In the genomic region with DNA sequence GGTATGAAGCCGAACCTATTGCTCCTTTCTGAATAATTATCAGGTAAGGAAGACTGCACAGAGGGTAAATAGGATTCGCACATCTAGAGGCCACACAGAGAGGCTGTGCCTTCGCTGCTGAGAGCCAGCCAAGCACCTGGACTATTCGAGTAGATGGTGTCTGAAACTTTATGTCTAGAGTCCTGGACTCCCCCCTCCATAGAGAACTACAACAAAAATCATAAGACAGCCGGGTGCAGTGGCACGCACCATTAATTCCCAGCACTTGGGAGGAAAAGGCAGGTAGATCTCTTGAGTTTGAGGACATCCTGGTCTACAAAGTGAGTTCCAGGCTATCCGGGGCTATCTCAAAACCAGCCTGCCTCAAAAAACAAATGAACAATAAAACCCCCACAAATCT, we compare ENCODE assay signal across 8 mouse cellular contexts. TPM values are rescaled to one million over a fixed set of nuclear protein-coding genes. Genes with fewer than 3 reads are reported as not detected.
DNase-seq lines count a peak whose midpoint lies in the region; ATAC-seq and TF ChIP-seq lines count a peak whose summit lies in the region.

No protein-coding gene starts in this region.

- H3K9ac ChIP-seq in liver, embryonic 14.5 days (replicated peaks): peak overlapping the region; percentile 97

- peaks cover 59% of the 10 kb centered on the region for H3K4me1 ChIP-seq in erythroblast, embryonic 14.5 days (ENCODE audit: control insufficient read depth)
- peaks cover 4% of the 10 kb centered on the region; the same call in 1 of the 2 replicates for H3K4me1 ChIP-seq in testis, adult 2 months (ENCODE audit: control insufficient read depth, insufficient read depth, low read length)
- H3K4me1 ChIP-seq in liver, embryonic 14.5 days (replicated peaks; ENCODE audit: control insufficient read depth in 2 of 2, insufficient read depth in 2 of 2, low read length in 1 of 2): peaks cover 14 to 16% of the 10 kb centered on the region in 2 experiments

- no peak for TF ChIP-seq POLR2A in testis, adult 2 months (IDR thresholded peaks at IDR 0.05; ENCODE audit: control insufficient read depth, low read depth, low read length)

- H3K4me2 ChIP-seq in liver, embryonic 14.5 days (ENCODE audit: low read depth): peak overlapping the region; percentile 71

- H3K4me3 ChIP-seq in erythroblast, embryonic 14.5 days (replicated peaks): peak overlapping the region; percentile 82
- H3K4me3 ChIP-seq in testis, adult 2 months (ENCODE audit: control insufficient read depth, low read depth, low read length): peak overlapping the region; percentile 96
- peak overlapping the region; percentile 79 to 82; a peak in 3 of 4 replicates for H3K4me3 ChIP-seq in liver, embryonic 14.5 days (ENCODE audit: insufficient read depth in 1 of 2, low read depth in 2 of 2, low read length in 2 of 2)

- WGBS in liver, embryonic 14.5 days (ENCODE audit: insufficient replicate concordance): 72% methylated on average over 7 of the region's 7 CpGs

- 0 out of 2 replicates have a peak overlapping the region, but pooled peaks have one; percentile 12 for H3K27ac ChIP-seq in testis, adult 2 months (ENCODE audit: control insufficient read depth, insufficient read depth, low read depth, low read length)
- peak overlapping the region; percentile 73 for H3K27ac ChIP-seq in liver, embryonic 14.5 days

- H3K27me3 ChIP-seq in erythroblast, embryonic 14.5 days (ENCODE audit: control insufficient read depth): no peaks in the 10 kb centered on the region
- no peaks in the 10 kb centered on the region for H3K27me3 ChIP-seq in testis, adult 2 months (ENCODE audit: control insufficient read depth, insufficient read depth, low read length)
- no peaks in the 10 kb centered on the region for H3K27me3 ChIP-seq in liver, embryonic 14.5 days (ENCODE audit: control insufficient read depth, insufficient read depth, low read length)

- peaks cover 62% of the 10 kb centered on the region for H3K36me3 ChIP-seq in erythroblast, embryonic 14.5 days (ENCODE audit: control insufficient read depth)
- no peaks in the 10 kb centered on the region for H3K36me3 ChIP-seq in testis, adult 2 months (ENCODE audit: control insufficient read depth, insufficient read depth, low read length)
- no peaks in the 10 kb centered on the region; the same call in none of the 2 replicates for H3K36me3 ChIP-seq in liver, embryonic 14.5 days (replicated peaks; ENCODE audit: control insufficient read depth, insufficient read depth, low read depth)

- no peak for TF ChIP-seq CTCF in testis, adult 2 months (IDR thresholded peaks at IDR 0.05; ENCODE audit: control insufficient read depth, insufficient read depth, insufficient replicate concordance, low read depth, low read length)
- TF ChIP-seq CTCF in liver, embryonic 14.5 days (IDR thresholded peaks at IDR 0.05; ENCODE audit: low read depth): no peak

- no peak for DNase-seq in testis, postnatal 14 days (ENCODE audit: low spot score)
- DNase-seq in liver, embryonic 14.5 days (ENCODE audit: low read depth in 3 of 3, low spot score in 3 of 3): no peak
- DNase-seq in cerebellum, adult 9-11 months: no peak
- no peak for DNase-seq in layer of hippocampus, postnatal 36 days
- no peak for DNase-seq in gastrocnemius, postnatal 25 days

- TF ChIP-seq EP300 in liver, embryonic 14.5 days (IDR thresholded peaks at IDR 0.05; ENCODE audit: low read depth): no peak

- H3K9me3 ChIP-seq in erythroblast, embryonic 14.5 days (ENCODE audit: control insufficient read depth, low read length): no peaks in the 10 kb centered on the region
- H3K9me3 ChIP-seq in liver, embryonic 14.5 days (ENCODE audit: control insufficient read depth, low read length): no peaks in the 10 kb centered on the region

- no peak for ATAC-seq in erythroblast, adult 5-6 weeks (replicated peaks; ENCODE audit: low FRiP score, poor library complexity, severe bottlenecking)
- ATAC-seq in liver, embryonic 14.5 days (ENCODE audit: insufficient read depth): no peak

RNA-seq across cellular contexts. Expression of gene Zfp689, which starts 1.0 kb away (rescaled TPM):
- 2.1 and 3.0 TPM in 2 replicates for polyA plus RNA-seq in erythroblast, embryonic 14.5 days (2012)
- not detected in 2 replicates for total RNA-seq in erythroblast, adult 5-6 weeks (2015; ENCODE audit: low replicate concordance)
- total RNA-seq in erythroblast, adult 5-6 weeks (2017; ENCODE audit: low replicate concordance): 0.26 and 2.4 TPM in 2 replicates
- polyA plus RNA-seq in testis, adult 2 months (2012; rRNA removed): 11.2 and 12.7 TPM in 2 replicates
- polyA plus RNA-seq in liver, embryonic 14.5 days (2012; rRNA removed): 1.8 and 2.1 TPM in 2 replicates
- 1.3 and 1.4 TPM in 2 replicates for polyA plus RNA-seq in liver, embryonic 14.5 days (2014; fragmentation: Nextera tagmentation; extraction: Ambion mirVana)
- 1 to 10 TPM; 6.9 to 7.1 TPM for total RNA-seq in layer of hippocampus, postnatal 36 days (2021)
- 1 to 10 TPM in 1 of 2 experiments, under 1 TPM in 1; 0.67 to 1.0 TPM for total RNA-seq in gastrocnemius, postnatal 25 days (2021)

RNA-seq across cellular contexts. Expression of gene Prr14, which starts 9.4 kb away (rescaled TPM):
- polyA plus RNA-seq in erythroblast, embryonic 14.5 days (2012): 11.7 and 14.3 TPM in 2 replicates
- total RNA-seq in erythroblast, adult 5-6 weeks (2015; ENCODE audit: low replicate concordance): 65.2 and 71.7 TPM in 2 replicates
- total RNA-seq in erythroblast, adult 5-6 weeks (2017; ENCODE audit: low replicate concordance): 25.4 and 41.3 TPM in 2 replicates
- polyA plus RNA-seq in testis, adult 2 months (2012; rRNA removed): 55.4 and 58.4 TPM in 2 replicates
- 21.2 and 22.9 TPM in 2 replicates for polyA plus RNA-seq in liver, embryonic 14.5 days (2012; rRNA removed)
- 20.3 and 23.2 TPM in 2 replicates for polyA plus RNA-seq in liver, embryonic 14.5 days (2014; fragmentation: Nextera tagmentation; extraction: Ambion mirVana)
- total RNA-seq in layer of hippocampus, postnatal 36 days (2021): 10 to 100 TPM; 27.6 to 30.5 TPM
- total RNA-seq in gastrocnemius, postnatal 25 days (2021): 10 to 100 TPM; 17.3 to 17.7 TPM

RNA-seq across cellular contexts. Expression of gene Zfp688, which starts 28.1 kb away (rescaled TPM):
- 2.3 and 2.4 TPM in 2 replicates for polyA plus RNA-seq in erythroblast, embryonic 14.5 days (2012)
- total RNA-seq in erythroblast, adult 5-6 weeks (2015; ENCODE audit: low replicate concordance): 8.4 and 26.9 TPM in 2 replicates
- total RNA-seq in erythroblast, adult 5-6 weeks (2017; ENCODE audit: low replicate concordance): 1.0 and 3.5 TPM in 2 replicates
- polyA plus RNA-seq in testis, adult 2 months (2012; rRNA removed): 18.6 and 30.1 TPM in 2 replicates
- 5.6 and 6.5 TPM in 2 replicates for polyA plus RNA-seq in liver, embryonic 14.5 days (2012; rRNA removed)
- 8.8 and 8.9 TPM in 2 replicates for polyA plus RNA-seq in liver, embryonic 14.5 days (2014; fragmentation: Nextera tagmentation; extraction: Ambion mirVana)
- total RNA-seq in layer of hippocampus, postnatal 36 days (2021): 10 to 100 TPM; 12.5 to 17.4 TPM
- 1 to 10 TPM; 2.0 to 2.7 TPM for total RNA-seq in gastrocnemius, postnatal 25 days (2021)

RNA-seq across cellular contexts. Expression of gene Fbrs, which starts 29.0 kb away (rescaled TPM):
- polyA plus RNA-seq in erythroblast, embryonic 14.5 days (2012): 36.3 and 37.8 TPM in 2 replicates
- total RNA-seq in erythroblast, adult 5-6 weeks (2015; ENCODE audit: low replicate concordance): 154 and 157 TPM in 2 replicates
- 61.2 and 79.1 TPM in 2 replicates for total RNA-seq in erythroblast, adult 5-6 weeks (2017; ENCODE audit: low replicate concordance)
- polyA plus RNA-seq in testis, adult 2 months (2012; rRNA removed): 42.8 and 44.8 TPM in 2 replicates
- polyA plus RNA-seq in liver, embryonic 14.5 days (2012; rRNA removed): 7.3 and 9.8 TPM in 2 replicates
- 4.2 and 4.7 TPM in 2 replicates for polyA plus RNA-seq in liver, embryonic 14.5 days (2014; fragmentation: Nextera tagmentation; extraction: Ambion mirVana)
- 10 to 100 TPM; 61.5 to 65.4 TPM for total RNA-seq in layer of hippocampus, postnatal 36 days (2021)
- 10 to 100 TPM; 15.8 to 16.8 TPM for total RNA-seq in gastrocnemius, postnatal 25 days (2021)

RNA-seq across cellular contexts. Expression of gene Zfp764, which starts 43.3 kb away (rescaled TPM):
- polyA plus RNA-seq in erythroblast, embryonic 14.5 days (2012): 0.04 TPM in 1 of 2 replicates, not detected in the other
- total RNA-seq in erythroblast, adult 5-6 weeks (2015; ENCODE audit: low replicate concordance): 0.19 and 3.6 TPM in 2 replicates
- 2.5 TPM in 1 of 2 replicates, not detected in the other for total RNA-seq in erythroblast, adult 5-6 weeks (2017; ENCODE audit: low replicate concordance)
- polyA plus RNA-seq in testis, adult 2 months (2012; rRNA removed): 0.30 and 0.31 TPM in 2 replicates
- polyA plus RNA-seq in liver, embryonic 14.5 days (2012; rRNA removed): 0.94 and 1.3 TPM in 2 replicates
- polyA plus RNA-seq in liver, embryonic 14.5 days (2014; fragmentation: Nextera tagmentation; extraction: Ambion mirVana): 1.1 and 1.5 TPM in 2 replicates
- total RNA-seq in layer of hippocampus, postnatal 36 days (2021): 1 to 10 TPM; 3.7 to 4.8 TPM
- 1 to 10 TPM; 1.7 TPM for total RNA-seq in gastrocnemius, postnatal 25 days (2021)
